Mouse (Mus musculus) stomach, adult 2 months (tissue): ENCODE measurements around the gene Cd59a. TPM values are rescaled to one million over a fixed set of nuclear protein-coding genes. Genes with fewer than 3 reads are reported as not detected.

Experiments
- polyA plus RNA-seq: library from polyadenylated mRNA; depleted of rRNA; stranded (reverse); fragments of >200 nt; gene quantifications from 2 replicates; pipeline ENCODE4 v1.2.3, GENCODE M21; 2012; rRNA removed

Cd59a gene
- polyA plus RNA-seq, result 4.4 and 4.8 TPM in 2 replicates

GRCm38 (mm10) chr2:104095741-104096213 lies at the start of gene Cd59a:
Gene Cd59a (plus strand): TSS chr2:104095801.

GRCm38 (mm10) chr2:104065526-104065925 lies 30.1 kb upstream of the Cd59a start, which contains the start of gene Gm10912:
Gene Gm10912 (plus strand): TSS chr2:104065826.

GRCm38 (mm10) chr2:104068450-104068849 lies 27.2 kb upstream of the Cd59a start, which contains the start of gene Gm10799:
Gene Gm10799 (minus strand): TSS chr2:104068550.

GRCm38 (mm10) chr2:104069704-104070185 lies 25.9 kb upstream of the Cd59a start, which contains the start of gene Cd59b:
Gene Cd59b (plus strand): TSS chr2:104069849.

GRCm38 (mm10) chr2:104122505-104123378 lies 27.1 kb downstream of the Cd59a start, which contains the start of gene A930018P22Rik:
Gene A930018P22Rik (plus strand): TSS chr2:104122769.

Other genes starting within 250 kb of the Cd59a start
- 4.5 and 6.7 TPM in 2 replicates for gene Lmo2, start 137.8 kb upstream of the Cd59a start, polyA plus RNA-seq
- gene Fbxo3, start 68.1 kb upstream of the Cd59a start, polyA plus RNA-seq, result 2.4 and 4.1 TPM in 2 replicates
- not detected in 2 replicates for gene 4931422A03Rik, start 67.4 kb upstream of the Cd59a start, polyA plus RNA-seq
- gene Gm10912, start 30.0 kb upstream of the Cd59a start, polyA plus RNA-seq, result 0.06 and 0.29 TPM in 2 replicates
- not detected in 2 replicates for gene Gm10799, start 27.3 kb upstream of the Cd59a start, polyA plus RNA-seq
- gene Cd59b, start 26.0 kb upstream of the Cd59a start, polyA plus RNA-seq, result 1.9 and 5.2 TPM in 2 replicates
- 0.15 TPM in 2 replicates for gene A930018P22Rik, start 27.0 kb downstream of the Cd59a start, polyA plus RNA-seq